Mouse (Mus musculus): Measurements from ENCODE around the gene Rhoc.

GRCm38 (mm10) chr3:104780561-104781420, 7.4 kb upstream of the Rhoc start, which contains the start of gene Ppm1j:
- TF ChIP-seq CTCF (conservative IDR thresholded peaks at IDR 0.05; ENCODE audit: low read length) (no peak), NANOG (IDR thresholded peaks at IDR 0.05; ENCODE audit: borderline replicate concordance, low read length) (no peak), POU5F1 (IDR thresholded peaks at IDR 0.05; ENCODE audit: borderline replicate concordance, low read length) (no peak)

Data from E14TG2a.4 (cell line).